Mouse (Mus musculus): ENCODE results near the gene Dab1. TPM values are rescaled to one million over a fixed set of nuclear protein-coding genes. Genes with fewer than 3 reads are reported as not detected.
A peak's percentile ranks its signal among the peaks of the same experiment; 100 is the strongest.

Dab1 gene
- polyA plus RNA-seq, 1 experiment from 2014 or later, result 3.6 TPM

DNA sequence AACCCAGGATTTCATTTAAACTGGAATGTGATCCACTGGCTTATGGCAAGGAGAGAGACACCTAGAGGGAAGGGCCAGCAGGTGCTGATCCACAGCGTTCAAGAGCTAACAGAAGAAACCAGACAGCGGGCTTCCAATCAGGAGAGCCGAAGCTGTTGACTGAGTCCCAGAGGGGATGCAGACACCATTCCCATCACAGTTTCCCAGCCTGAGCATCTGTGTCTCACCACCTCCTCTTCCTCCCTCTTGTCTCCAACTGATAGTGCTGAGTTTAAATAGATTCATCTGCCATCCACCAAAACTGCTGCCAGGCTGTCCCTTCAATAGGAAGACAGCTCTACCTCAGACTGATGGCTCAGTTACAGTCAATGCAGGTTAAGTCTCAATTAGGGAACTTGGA is 1134.9 kb downstream of the Dab1 start:
- 64% methylated on average over 3 of the region's 3 CpGs for WGBS
- no peak for DNase-seq (ENCODE audit: low spot score)
- no peaks in the 10 kb centered on the region for H3K36me3 ChIP-seq
- H3K27ac ChIP-seq, result no peak overlapping the region
- H3K4me1 ChIP-seq, result no peaks in the 10 kb centered on the region
- H3K9me3 ChIP-seq, result no peaks in the 10 kb centered on the region
- H3K27me3 ChIP-seq (ENCODE audit: insufficient read depth, poor library complexity, severe bottlenecking), result no peaks in the 10 kb centered on the region; the same call in 1 of the 2 replicates
- H3K4me3 ChIP-seq, result no peak overlapping the region

DNA sequence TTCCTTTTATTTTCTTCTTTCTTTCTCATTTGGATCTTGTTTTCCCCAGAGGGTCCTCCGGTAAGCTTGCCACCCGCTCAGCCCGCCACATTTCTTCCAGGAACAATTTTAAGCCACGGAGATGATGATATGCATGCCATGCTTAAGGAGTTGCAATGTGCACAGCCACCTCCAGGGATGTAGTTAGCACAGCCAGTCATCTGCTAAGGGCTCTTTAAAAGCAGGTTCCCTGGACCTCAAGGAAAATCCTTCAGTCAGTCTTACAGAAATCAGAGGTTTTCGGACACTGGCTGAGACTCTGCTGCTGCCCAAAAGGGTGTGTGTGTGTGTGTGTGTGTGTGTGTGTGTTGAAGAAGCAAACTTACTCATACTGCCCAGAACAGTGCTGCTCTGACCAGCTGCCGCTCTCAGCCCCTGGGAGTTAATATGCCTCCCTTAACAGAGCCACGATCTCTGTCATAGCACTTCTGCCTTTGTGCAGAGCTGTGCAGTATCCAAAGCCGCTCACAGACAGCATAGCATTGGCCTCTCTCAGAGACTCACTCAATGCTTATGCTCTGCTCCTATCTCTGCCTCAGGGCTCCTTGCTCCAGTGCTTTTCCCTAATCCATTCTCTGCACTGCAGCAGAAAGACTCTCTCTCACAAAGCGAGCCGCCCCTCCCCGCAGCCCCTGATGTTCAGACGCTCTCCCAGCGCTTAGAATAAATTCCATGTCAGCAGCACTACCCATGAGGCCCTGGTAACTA is 1141.9 kb downstream of the Dab1 start:
- H3K4me3 ChIP-seq, result no peak overlapping the region
- 64% methylated on average over 13 of the region's 13 CpGs for WGBS
- DNase-seq (ENCODE audit: low spot score), result no peak
- H3K27ac ChIP-seq, result no peak overlapping the region
- no peaks in the 10 kb centered on the region for H3K9me3 ChIP-seq
- no peaks in the 10 kb centered on the region for H3K36me3 ChIP-seq
- 0 out of 2 replicates have a peak, but pooled peaks cover 3% of the 10 kb centered on the region for H3K4me1 ChIP-seq
- no peaks in the 10 kb centered on the region for H3K27me3 ChIP-seq (ENCODE audit: insufficient read depth, poor library complexity, severe bottlenecking)

DNA sequence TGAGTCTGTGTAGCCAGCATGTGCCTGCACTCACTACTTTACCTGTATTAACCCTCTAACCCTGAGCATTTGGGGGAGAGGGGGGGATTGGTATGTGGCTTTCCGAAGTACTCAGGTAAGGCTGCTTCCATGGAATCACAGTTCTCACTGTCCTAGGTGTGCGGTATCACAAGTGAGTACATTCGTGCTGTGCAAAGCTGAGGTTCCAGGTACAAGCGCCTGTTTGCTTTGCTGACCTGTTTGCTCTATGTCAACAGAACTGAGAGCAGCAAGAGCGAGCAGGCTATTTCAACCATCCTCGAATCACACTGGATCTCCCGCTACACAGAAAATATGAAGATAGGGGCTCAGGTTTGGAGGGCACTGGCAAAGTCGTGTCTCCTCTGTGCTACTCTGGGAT is 1146.9 kb downstream of the Dab1 start, which contains the start of gene C8b:
Gene C8b, plus strand, starts transcription at position 253 of the 400 bp plus-strand sequence.
- peaks cover 18% of the 10 kb centered on the region for H3K27me3 ChIP-seq (ENCODE audit: insufficient read depth, poor library complexity, severe bottlenecking)
- 0 out of 2 replicates have a peak, but pooled peaks cover 3% of the 10 kb centered on the region for H3K4me1 ChIP-seq
- no peak for DNase-seq (ENCODE audit: low spot score)
- no peak within 1 kb of the TSS for H3K4me3 ChIP-seq
- no peak within 1 kb of the TSS for H3K27ac ChIP-seq
- H3K9me3 ChIP-seq, result no peaks in the 10 kb centered on the region
- 87% methylated on average over 8 of the region's 8 CpGs for WGBS
- H3K36me3 ChIP-seq, result no peaks in the 10 kb centered on the region

DNA sequence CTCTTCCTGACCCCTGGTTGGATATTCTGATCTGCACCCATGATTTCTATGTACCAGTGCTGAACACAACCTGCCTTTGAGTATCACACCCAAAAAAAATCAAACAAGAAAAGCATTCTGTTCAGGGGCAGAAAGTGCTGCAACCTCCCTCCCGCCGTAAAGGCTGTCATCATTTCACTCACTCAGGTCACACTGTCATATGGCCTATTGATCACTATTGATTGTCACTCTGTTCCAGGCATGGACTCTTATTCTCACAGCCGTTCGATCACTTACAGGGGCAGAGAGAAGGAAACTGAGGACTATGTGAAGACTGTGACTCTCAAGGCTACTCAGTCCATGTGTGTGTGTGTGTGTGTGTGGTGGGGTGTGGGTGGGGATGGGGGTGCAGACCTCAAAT is 1149.0 kb downstream of the Dab1 start:
- Histone ChIP-seq H3K36me3 (no peaks in the 10 kb centered on the region), H3K9me3 (no peaks in the 10 kb centered on the region), H3K27ac (no peak overlapping the region), H3K4me1 (no peaks in the 10 kb centered on the region), H3K27me3 (ENCODE audit: insufficient read depth, poor library complexity, severe bottlenecking) (peaks cover 18% of the 10 kb centered on the region), H3K4me3 (no peak overlapping the region)
- WGBS, result 85% methylated on average over 4 of the region's 4 CpGs
- DNase-seq (ENCODE audit: low spot score), result no peak

DNA sequence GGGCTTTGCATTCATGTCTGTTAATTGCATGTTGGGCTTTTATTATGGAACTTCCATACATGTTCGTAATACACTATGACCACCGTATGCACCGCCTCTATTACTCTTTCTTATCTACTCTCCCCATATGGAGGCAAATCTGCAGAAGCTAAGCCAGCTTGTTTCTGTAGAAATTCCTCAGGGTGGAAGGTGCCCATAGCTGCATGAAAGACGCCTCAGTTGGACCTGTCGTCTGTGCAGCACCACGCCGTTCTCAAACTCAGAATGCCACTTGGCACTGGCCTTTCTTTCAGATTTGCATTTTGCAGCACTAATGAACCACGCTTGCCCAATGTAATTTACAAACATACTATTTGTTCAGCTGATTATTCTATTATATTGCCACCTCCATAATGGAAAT is 1150.4 kb downstream of the Dab1 start:
- Histone ChIP-seq H3K36me3 (no peaks in the 10 kb centered on the region), H3K4me1 (no peaks in the 10 kb centered on the region), H3K4me3 (no peak overlapping the region), H3K27ac (no peak overlapping the region), H3K9me3 (no peaks in the 10 kb centered on the region), H3K27me3 (ENCODE audit: insufficient read depth, poor library complexity, severe bottlenecking) (peaks cover 22% of the 10 kb centered on the region)
- 85% methylated on average over 8 of the region's 8 CpGs for WGBS
- no peak for DNase-seq (ENCODE audit: low spot score)

DNA sequence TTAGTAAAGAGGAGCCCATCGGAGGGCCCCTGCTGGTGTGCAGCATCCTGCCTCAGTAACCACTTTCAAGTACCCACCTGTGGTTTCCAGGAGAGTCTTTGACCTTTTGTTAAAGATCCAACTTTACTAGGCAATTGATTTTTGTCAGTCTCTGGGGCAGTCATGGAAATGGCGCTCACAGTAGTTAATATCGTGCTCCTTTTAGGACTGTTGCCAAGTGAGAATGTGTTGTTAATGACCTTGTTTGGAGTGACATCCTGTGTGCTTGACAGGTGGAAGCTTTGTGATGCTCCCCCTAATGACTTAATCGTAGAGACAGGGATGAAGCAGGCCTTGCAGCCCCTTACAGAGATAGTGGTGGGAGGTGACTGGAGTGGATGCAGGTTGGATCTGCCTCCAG is 1151.2 kb downstream of the Dab1 start:
- 59% methylated on average over 4 of the region's 4 CpGs for WGBS
- peaks cover 24% of the 10 kb centered on the region for H3K27me3 ChIP-seq (ENCODE audit: insufficient read depth, poor library complexity, severe bottlenecking)
- H3K4me1 ChIP-seq, result no peaks in the 10 kb centered on the region
- no peaks in the 10 kb centered on the region for H3K36me3 ChIP-seq
- DNase-seq (ENCODE audit: low spot score), result no peak
- H3K27ac ChIP-seq, result no peak overlapping the region
- H3K4me3 ChIP-seq, result no peak overlapping the region
- H3K9me3 ChIP-seq, result no peaks in the 10 kb centered on the region

DNA sequence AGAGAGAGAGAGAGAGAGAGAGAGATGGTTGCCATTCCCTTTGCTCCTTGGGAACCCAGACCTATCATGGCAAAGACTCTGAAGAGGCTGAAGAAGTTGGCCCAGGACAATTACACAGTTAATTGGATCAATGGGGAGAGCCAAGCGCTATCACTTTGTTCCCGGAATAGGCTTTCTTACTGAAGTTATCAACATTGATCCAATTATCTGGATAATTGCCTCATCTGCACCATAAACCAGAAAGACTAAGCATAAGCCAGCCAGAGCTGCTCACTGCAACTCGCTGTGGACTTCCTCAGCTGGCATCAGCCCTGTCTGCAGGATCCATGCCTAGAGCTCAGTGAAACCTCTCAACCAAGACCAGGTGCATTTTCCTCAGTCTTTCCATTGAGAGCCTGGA is 1156.4 kb downstream of the Dab1 start:
- Histone ChIP-seq H3K27me3 (ENCODE audit: insufficient read depth, poor library complexity, severe bottlenecking) (0 out of 2 replicates have a peak, but pooled peaks cover 5% of the 10 kb centered on the region), H3K4me3 (no peak overlapping the region), H3K4me1 (no peaks in the 10 kb centered on the region), H3K27ac (no peak overlapping the region), H3K36me3 (no peaks in the 10 kb centered on the region), H3K9me3 (no peaks in the 10 kb centered on the region)
- WGBS, result 52% methylated on average over 3 of the region's 3 CpGs
- DNase-seq (ENCODE audit: low spot score), result no peak

DNA sequence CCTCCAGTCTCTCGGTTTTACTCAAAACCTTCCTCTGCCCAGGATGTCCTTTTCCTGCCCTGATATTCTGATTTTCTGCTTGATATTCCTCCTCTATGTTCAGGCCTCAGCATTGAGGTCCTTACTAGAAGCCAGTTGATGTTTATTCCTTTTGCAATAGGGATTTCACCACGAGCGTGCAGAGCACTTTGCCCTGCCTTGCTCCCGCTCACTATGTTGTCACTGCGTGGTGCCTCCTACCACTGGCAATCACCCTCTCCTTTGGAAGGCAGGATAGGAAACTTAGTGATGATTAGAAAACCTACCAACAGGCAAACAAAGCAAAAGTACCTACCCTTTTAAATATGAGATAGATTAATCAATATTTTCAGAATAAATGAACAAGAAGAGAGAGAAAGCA is 1160.3 kb downstream of the Dab1 start:
- 83% methylated on average over 5 of the region's 5 CpGs for WGBS
- no peaks in the 10 kb centered on the region for H3K9me3 ChIP-seq
- no peak overlapping the region for H3K27ac ChIP-seq
- H3K36me3 ChIP-seq, result no peaks in the 10 kb centered on the region
- H3K27me3 ChIP-seq (ENCODE audit: insufficient read depth, poor library complexity, severe bottlenecking), result 0 out of 2 replicates have a peak, but pooled peaks cover 4% of the 10 kb centered on the region
- H3K4me3 ChIP-seq, result no peak overlapping the region
- no peaks in the 10 kb centered on the region for H3K4me1 ChIP-seq
- no peak for DNase-seq (ENCODE audit: low spot score)

DNA sequence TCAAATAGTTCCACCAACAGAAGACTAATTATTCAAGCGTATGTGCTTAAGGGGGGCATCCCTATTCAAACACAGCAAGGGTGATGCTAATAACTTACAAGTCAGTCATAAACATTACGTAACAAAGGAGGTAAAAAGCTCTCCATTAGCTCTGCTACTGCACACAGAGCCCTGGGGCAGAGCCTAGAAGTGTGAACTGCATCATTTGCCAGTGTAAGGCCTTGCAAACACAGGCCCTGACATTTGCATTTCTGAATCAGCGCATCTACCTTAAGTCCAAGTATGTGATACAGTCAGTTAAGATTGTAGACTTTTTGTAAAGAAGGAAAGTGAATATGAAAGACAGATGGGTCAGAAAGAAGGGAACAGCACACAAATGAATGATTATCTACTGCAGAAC is 1162.3 kb downstream of the Dab1 start:
- Histone ChIP-seq H3K9me3 (no peaks in the 10 kb centered on the region), H3K27ac (no peak overlapping the region), H3K27me3 (ENCODE audit: insufficient read depth, poor library complexity, severe bottlenecking) (no peaks in the 10 kb centered on the region), H3K36me3 (no peaks in the 10 kb centered on the region), H3K4me3 (no peak overlapping the region), H3K4me1 (no peaks in the 10 kb centered on the region)
- WGBS, result 87% methylated on average over 3 of the region's 3 CpGs
- DNase-seq (ENCODE audit: low spot score), result no peak

DNA sequence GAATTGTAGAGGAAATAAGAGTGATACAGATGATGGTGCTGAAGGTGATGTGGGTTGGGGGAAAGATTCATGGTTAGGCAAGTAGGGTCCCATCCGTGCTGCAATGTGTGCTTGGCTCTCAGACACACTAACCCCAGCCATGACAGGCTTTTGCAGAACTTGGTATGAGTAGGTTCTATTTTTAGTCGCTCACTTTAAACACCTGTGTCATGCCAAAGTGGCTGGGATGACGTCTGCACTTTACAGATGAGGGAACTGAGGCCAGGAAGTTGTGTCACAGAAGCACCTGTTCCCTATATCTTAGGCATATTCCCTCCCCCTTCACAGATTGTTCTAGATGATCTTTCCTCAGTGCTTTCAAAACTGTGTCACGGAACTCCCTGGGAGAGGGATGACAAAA is 1163.2 kb downstream of the Dab1 start:
- Histone ChIP-seq H3K4me3 (no peak overlapping the region), H3K4me1 (no peaks in the 10 kb centered on the region), H3K27me3 (ENCODE audit: insufficient read depth, poor library complexity, severe bottlenecking) (no peaks in the 10 kb centered on the region), H3K9me3 (no peaks in the 10 kb centered on the region), H3K27ac (no peak overlapping the region), H3K36me3 (no peaks in the 10 kb centered on the region)
- DNase-seq (ENCODE audit: low spot score), result peak; percentile 22
- WGBS, result 71% methylated on average over 4 of the region's 4 CpGs

DNA sequence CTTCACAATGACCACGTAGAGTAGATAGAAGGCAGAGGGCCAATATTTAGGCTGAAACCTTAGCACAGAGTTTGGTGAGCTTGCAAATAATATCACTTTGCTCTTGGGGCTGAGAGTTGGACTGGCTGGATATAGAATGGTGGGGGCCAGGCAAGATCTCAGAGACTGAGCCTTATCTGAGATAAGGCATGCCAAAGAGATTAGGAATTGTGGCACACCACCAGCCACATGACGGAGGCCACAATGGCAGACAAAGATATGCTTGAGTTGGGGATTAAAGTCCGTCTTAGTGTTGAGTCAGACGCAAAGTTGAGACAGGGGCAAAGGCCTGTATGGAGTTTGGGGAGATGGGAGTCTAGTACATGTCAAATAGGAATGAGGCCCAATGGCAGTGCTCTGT is 1173.0 kb downstream of the Dab1 start:
- H3K4me3 ChIP-seq, result no peak overlapping the region
- H3K27me3 ChIP-seq (ENCODE audit: insufficient read depth, poor library complexity, severe bottlenecking), result no peaks in the 10 kb centered on the region
- H3K36me3 ChIP-seq, result no peaks in the 10 kb centered on the region
- H3K9me3 ChIP-seq, result no peaks in the 10 kb centered on the region
- H3K27ac ChIP-seq, result no peak overlapping the region
- WGBS, result 60% methylated on average over 4 of the region's 4 CpGs
- no peak for DNase-seq (ENCODE audit: low spot score)
- peaks cover 10% of the 10 kb centered on the region; the same call in 1 of the 2 replicates for H3K4me1 ChIP-seq

All from heart, embryonic 10.5 days (tissue).